In genomic region chr11:103365530-103365929, GRCm38 (mm10) we compare ENCODE assay signal across 23 mouse cellular contexts.
"Had no signal": no experiment of that assay in that cellular context is flagged by ENCODE, and none has a peak within 500 bp of the region (broad histone marks: within the 10 kb centered on the region; RNA-seq: fewer than 3 reads in every experiment).

No protein-coding gene starts in this region.

- DNase-seq: gastrocnemius, postnatal 14 days; gastrocnemius, postnatal 36 days; heart, adult 18-20 months; heart, postnatal 14 days; heart, postnatal 36 days; kidney, adult 11 months; kidney, adult 2 months; kidney, adult 9 months; kidney, postnatal 36 days; layer of hippocampus, adult 9-11 months; layer of hippocampus, postnatal 36 days; left cerebral cortex, postnatal 4 days had no signal

- H3K9ac ChIP-seq: heart, embryonic 13.5 days; heart, embryonic 15.5 days; hindbrain, embryonic 13.5 days; hindbrain, embryonic 15.5 days; kidney, embryonic 15.5 days; limb, embryonic 13.5 days; limb, embryonic 15.5 days; liver, embryonic 12.5 days; liver, embryonic 14.5 days had no signal

- ATAC-seq: hindbrain, postnatal 0 days; liver, embryonic 12.5 days had no signal

- H3K4me2 ChIP-seq: heart, embryonic 11.5 days; heart, embryonic 13.5 days; heart, embryonic 15.5 days; hindbrain, embryonic 13.5 days; hindbrain, embryonic 15.5 days; kidney, embryonic 15.5 days; limb, embryonic 13.5 days; limb, embryonic 15.5 days; liver, embryonic 12.5 days had no signal

- H3K9me3 ChIP-seq: heart, embryonic 13.5 days; heart, embryonic 15.5 days; hindbrain, embryonic 13.5 days; hindbrain, embryonic 15.5 days; kidney, embryonic 15.5 days; limb, embryonic 13.5 days; limb, embryonic 15.5 days; liver, embryonic 12.5 days had no signal

- H3K27ac ChIP-seq: hindbrain, embryonic 13.5 days; hindbrain, embryonic 15.5 days; hindbrain, postnatal 0 days; limb, embryonic 13.5 days; limb, embryonic 15.5 days; liver, embryonic 12.5 days; liver, embryonic 14.5 days had no signal

- H3K4me3 ChIP-seq: heart, embryonic 13.5 days; heart, embryonic 15.5 days; hindbrain, embryonic 13.5 days; hindbrain, embryonic 15.5 days; kidney, embryonic 15.5 days; limb, embryonic 13.5 days; limb, embryonic 15.5 days; liver, embryonic 12.5 days had no signal
